Mouse (Mus musculus) thymus, postnatal 0 days (tissue): ENCODE results near the gene Akap8l. TPM values are rescaled to one million over a fixed set of nuclear protein-coding genes. Genes with fewer than 3 reads are reported as not detected.

ENCODE experiments used
- DNase-seq: peaks from one replicate; pipeline ENCODE4 v3.0.0-alpha.2; 2015; ENCODE audit warnings: low spot score
- polyA plus RNA-seq: library from polyadenylated mRNA; unstranded; fragments of >200 nt; fragmentation: Nextera tagmentation; extraction: Ambion mirVana; gene quantifications from 2 replicates; pipeline ENCODE4 v1.2.1, GENCODE M21; 2015

Gene Akap8l
- polyA plus RNA-seq, 1 experiment from 2014 or later: 66.4 TPM

DNA sequence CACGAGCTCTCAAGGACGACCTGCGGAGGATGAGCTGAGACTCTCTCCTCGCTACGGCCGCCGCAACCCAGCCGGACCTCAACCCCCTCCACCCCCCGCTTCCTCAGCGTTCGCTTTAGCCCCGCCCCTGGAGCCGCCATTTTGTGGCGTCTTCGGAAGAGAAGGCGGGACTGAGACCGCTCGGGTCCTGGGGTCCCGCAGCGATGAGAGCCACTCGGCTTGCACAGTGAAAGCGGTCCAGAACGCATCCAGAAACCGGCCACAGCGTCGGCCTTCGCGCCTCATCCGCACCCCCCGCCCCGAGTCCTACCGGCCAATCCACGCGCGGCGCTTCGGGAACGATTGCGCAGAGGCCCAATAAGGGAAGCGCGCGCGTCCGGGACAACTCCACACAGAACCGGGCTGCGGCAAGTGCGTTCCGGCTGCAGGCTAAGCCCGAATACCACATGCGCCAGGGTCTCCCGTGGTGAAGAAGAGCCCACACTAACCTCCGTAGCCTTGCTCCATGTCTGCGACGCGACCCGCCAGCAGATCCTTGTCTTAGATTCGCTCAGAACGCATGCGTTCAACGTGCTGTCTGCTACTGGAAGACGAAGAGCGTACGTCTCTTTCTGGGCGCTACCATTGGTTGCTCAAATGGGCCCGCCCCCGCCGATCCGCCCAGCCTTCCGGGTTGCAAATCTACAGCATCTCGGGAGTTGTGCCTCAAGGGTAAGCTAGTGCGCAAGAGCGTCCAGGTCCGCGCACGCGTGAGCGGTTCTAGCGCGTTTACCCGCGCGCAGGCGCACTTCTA is 29.6 kb downstream of the Akap8l start, which contains the start of gene Akap8:
TSS of gene Akap8 (minus strand) at position 642 of the 793 bp plus-strand sequence.
- DNase-seq: peak; percentile 98

DNA sequence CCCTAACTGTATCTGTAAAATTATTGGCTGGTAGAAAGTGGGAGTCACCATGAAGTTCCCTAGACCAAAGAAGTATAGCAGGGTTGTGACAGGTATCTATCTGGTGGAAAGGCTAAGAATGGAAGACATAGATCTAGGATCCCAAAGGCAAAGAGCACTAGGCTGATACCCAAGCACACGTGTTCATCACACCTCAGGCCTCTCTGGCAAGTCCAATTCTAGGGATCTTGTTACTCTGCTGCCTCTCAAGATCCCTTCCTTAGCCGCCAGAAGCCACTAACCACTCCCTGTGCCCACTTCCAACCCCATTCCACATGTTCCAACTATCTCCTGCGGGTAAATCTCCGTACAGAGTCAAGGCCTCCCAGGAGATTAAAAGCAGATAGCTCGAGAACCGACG is 30.5 kb downstream of the Akap8l start:
- DNase-seq: no peak

- no peak for DNase-seq
Measured at GRCm38 (mm10) chr17:32317708-32318107, 32.7 kb downstream of the Akap8l start.

DNA sequence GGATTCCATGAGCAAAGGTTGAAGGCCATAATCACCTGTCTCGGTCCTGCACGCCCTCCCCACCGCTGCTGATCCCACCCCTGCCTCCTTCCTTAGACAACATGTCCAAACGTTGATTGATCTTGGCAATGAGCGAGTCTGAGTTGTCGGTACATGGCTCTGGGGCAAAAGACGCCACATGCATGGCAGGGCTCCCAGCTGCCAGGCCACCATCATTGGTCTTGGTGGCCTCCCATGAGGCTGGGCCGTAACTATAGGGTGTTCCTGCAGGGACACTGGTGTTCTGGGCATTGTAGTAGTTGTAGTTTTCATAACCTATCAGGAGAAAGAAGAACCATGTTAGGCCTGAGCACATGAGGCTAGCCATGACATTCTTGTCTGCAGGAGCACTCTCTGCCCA is 33.4 kb downstream of the Akap8l start:
- DNase-seq: no peak

GRCm38 (mm10) chr17:32315560-32315959 is 34.8 kb downstream of the Akap8l start:
- DNase-seq: no peak

DNA sequence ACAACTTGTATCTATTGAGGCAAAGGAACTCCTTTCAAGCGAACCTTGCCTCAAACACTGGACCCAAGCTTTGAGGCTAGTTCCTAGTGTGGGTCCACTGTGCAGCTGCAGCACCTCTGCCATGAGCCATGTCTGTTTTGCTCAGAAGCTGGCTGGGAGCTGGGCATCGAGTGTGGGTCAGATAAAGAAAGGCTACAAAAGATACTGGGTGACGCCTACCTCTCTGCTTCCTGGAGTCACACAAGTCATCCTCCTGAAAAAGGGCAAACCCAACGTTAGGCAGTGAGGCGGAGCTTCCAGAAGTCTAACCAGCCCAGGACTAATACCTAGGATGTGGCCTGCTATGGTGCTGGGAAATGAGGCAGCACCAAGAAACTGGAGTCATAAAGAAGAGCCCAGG is 36.5 kb downstream of the Akap8l start:
- no peak for DNase-seq

GRCm38 (mm10) chr17:32312801-32313200 is 37.6 kb downstream of the Akap8l start:
- DNase-seq: no peak

GRCm38 (mm10) chr17:32307963-32308362 is 42.4 kb downstream of the Akap8l start:
- DNase-seq: no peak

DNA sequence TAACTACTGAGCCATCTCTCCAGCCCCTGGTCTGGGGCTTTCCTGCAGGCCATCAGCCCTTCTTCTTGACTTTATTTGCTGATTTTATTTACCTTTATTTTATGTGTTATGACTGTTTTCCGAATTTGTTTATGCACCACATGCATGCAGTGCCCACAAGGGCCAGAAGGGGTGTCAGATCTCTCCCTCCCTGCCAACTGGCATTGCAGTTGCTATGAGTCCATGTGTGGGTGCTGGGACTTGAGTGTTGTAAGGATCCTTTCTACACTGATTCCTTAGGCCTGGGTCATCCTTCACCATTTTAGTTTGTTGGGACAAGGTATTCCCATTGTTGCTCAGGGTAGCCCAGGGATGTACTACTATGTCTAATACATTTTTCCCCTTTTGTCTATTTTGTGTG is 52.3 kb downstream of the Akap8l start:
- DNase-seq: no peak

DNA sequence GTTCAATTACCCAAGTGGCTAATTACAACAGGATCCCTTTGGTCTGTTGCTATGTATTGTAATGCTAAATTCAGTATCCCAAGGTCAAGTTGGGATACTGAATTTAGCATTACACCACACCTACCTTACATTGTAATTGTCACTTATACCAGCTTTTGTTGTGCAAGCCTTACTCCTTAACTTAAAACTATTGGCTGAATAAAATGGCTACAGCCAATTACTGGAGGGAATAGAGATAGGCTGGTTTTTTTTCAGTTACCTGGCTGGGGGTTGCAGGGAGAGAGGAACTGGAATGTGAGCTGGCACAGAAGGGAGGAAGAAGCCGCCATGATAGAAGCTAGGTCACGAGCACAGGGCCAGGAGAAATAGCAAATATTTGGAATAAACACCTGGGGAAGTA is 54.5 kb downstream of the Akap8l start:
- no peak for DNase-seq

DNA sequence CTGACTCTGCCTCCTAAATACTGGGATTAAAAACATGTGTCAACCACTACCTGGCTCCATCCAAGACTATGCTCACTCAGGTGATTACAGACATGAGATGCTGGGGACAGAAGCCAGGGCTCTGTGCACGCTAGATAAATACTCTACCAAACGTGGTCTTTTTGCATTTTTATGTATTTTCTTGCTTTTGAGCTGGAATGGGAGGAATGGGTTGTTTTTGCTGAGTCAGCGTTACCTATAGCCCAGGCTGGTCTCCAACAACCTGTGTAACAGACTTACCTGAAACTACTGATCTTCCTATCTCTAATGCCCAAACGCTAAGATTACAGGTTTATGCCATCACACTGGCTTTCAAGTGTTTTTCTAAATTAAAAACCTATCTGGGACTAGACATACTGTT is 55.2 kb downstream of the Akap8l start:
- DNase-seq: no peak

DNA sequence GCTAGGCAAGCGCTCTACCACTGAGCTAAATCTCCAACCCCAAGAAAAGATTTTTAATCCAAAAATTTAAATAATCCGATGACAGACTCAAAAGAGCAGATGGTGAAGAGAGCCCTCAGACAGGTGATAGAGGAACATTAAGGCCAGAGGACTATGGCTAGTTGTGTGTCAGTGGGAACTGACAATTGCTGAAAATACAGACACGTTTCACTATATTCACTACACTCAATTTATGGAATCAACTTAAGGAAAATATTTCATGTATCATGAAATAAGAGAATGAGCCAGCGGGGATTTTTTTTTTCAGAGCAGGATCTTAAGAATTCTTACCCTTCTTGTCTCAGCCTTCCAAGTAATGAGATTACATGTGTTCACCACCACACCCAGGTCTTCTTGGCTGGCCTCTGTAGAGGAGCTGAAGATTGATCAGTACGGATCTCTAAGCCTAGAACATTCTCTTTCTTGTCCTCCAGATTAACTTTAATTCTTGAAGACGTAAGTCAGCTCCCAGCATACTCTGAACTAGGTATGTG is 65.2 kb downstream of the Akap8l start:
- no peak for DNase-seq

DNA sequence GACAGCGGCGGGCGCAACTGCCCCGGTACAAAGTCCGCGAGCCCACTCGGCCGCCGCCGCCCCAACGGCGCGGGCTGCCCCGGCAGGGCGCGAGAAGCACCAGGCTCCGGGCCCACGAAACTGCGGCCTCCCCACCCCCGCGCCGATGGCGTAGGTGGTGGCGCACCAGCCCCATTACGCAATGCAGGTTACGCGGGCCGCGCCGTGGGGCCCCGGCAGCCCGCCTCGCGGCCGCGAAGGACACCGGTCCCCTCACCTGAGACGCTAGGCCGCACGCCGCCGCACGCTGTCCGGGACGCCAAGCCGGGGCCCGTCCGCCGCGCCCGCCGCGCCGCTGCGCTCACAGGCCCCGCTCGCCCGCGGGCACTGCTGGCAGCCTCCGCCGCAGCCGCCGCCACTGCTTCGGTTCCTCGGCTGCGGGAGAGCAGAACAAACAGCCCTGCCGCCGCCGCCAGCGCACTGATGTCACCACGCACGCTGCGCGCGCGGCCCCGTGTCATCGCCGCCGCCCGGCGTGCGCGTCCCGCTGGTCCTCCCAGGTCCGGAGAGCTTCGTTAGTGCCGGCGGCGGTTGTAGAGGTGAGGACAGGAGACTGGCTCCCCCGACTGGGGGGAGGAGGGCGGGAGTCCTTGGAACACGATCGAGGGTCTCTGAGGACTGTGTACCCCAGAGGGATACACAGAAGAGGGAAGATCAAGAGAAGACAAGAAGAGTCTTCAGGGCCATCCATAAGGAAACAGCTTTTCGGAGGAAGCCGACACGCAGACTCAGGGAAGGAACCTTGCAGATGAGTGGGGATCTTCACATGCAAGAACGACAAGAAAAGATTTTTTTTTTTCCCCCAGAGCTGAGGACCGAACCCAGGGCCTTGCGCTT is 65.9 kb downstream of the Akap8l start, which contains the start of gene Brd4:
TSS of gene Brd4 (minus strand) at position 461 of the 876 bp plus-strand sequence.
- peak; percentile 91 for DNase-seq

- peak; percentile 73 for DNase-seq
Measured at GRCm38 (mm10) chr17:32283771-32284221, 66.6 kb downstream of the Akap8l start.

- no peak for DNase-seq
Measured at GRCm38 (mm10) chr17:32283341-32283740, 67.1 kb downstream of the Akap8l start.

- DNase-seq: no peak
Measured at GRCm38 (mm10) chr17:32281611-32282310, 68.6 kb downstream of the Akap8l start.

DNA sequence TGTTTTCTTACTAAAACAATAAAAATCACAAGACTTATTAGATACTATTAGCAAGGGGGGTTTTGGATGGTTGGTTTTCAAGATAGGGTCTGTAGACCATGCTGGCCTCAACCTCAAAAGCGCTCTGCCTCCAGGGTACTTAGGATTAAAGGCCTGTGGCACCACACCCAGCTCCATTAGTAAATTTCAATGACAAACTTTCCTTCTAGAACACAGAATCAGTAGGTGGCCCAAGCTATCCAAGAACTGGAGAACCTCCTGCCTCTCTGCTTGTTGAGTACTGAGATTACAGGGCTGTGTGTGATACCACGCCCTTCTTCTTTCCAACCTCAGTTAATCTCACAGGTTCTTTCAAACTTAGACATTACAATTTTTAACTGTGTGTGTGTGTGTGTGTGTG is 69.3 kb downstream of the Akap8l start:
- DNase-seq: no peak

DNA sequence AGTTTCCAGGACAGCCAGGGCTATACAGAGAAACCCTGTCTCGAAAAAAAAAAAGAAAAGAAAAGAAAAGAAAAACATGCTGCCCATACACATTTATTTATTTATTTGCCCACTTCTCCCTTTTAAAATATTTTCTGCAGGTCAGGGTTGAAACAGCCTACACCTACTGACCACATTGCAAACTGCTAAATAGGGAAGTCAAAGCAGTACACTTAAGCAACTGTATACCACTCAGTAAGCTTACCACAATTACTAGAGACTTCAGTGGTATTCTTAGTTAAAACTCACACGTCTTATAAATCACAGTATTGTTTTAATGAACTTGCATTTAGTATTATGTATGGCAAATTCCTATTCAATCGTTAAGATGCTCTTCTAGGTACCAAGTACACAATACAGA is 69.8 kb downstream of the Akap8l start:
- DNase-seq: no peak

GRCm38 (mm10) chr17:32277201-32277600 is 73.2 kb downstream of the Akap8l start:
- no peak for DNase-seq

GRCm38 (mm10) chr17:32275568-32275967 is 74.8 kb downstream of the Akap8l start:
- DNase-seq: no peak
